Mouse (Mus musculus) lung, embryonic 14.5 days (tissue): ENCODE results near the gene Atox1. TPM values are rescaled to one million over a fixed set of nuclear protein-coding genes. Genes with fewer than 3 reads are reported as not detected.
A peak's percentile ranks its signal among the peaks of the same experiment; 100 is the strongest.

Experiments used
- ATAC-seq: fragments of 200-750 bp; cut with Nextera tagmentation; 2 replicates; pipeline ENCODE4 v1.8.0; 2017; ENCODE audit warnings: mild to moderate bottlenecking, moderate TSS enrichment, moderate library complexity; ENCODE audit not compliant: insufficient read depth
- DNase-seq: peaks from one replicate; pipeline ENCODE4 v3.0.0-alpha.2; 2015
- H3K27ac ChIP-seq: fragments of 300-500 bp; sonication (generic); 2 replicates; pipeline ENCODE4 v1.5.1; 2014; ENCODE audit warnings: low read depth, mild to moderate bottlenecking, moderate library complexity
- H3K27me3 ChIP-seq: fragments of 300-500 bp; sonication (generic); 2 replicates; pipeline ENCODE4 v1.6.1; 2014; ENCODE audit warnings: low read length, control low read depth; ENCODE audit not compliant: insufficient read depth
- H3K36me3 ChIP-seq: fragments of 300-500 bp; sonication (generic); 2 replicates; pipeline ENCODE4 v1.6.1; 2014; ENCODE audit warnings: control low read depth; ENCODE audit not compliant: insufficient read depth
- H3K4me1 ChIP-seq: fragments of 300-500 bp; sonication (generic); 2 replicates; pipeline ENCODE4 v1.6.1; 2014; ENCODE audit warnings: antibody characterized with exemption, control low read depth; ENCODE audit not compliant: insufficient read depth
- H3K4me2 ChIP-seq: fragments of 300-500 bp; sonication (generic); 2 replicates; pipeline ENCODE4 v1.6.1; 2014; ENCODE audit warnings: mild to moderate bottlenecking
- H3K4me3 ChIP-seq: fragments of 300-500 bp; sonication (generic); 2 replicates; pipeline ENCODE4 v1.5.1; 2014; ENCODE audit warnings: low read depth, low read length
- H3K9ac ChIP-seq: fragments of 300-500 bp; sonication (generic); 2 replicates; pipeline ENCODE4 v1.6.1; 2014
- H3K9me3 ChIP-seq: fragments of 300-500 bp; sonication (generic); 2 replicates; pipeline ENCODE4 v1.6.1; 2016; ENCODE audit warnings: low read depth, low read length, control low read depth
- CTCF ChIP-seq: IDR thresholded peaks from 2 replicates; pipeline ENCODE4 v1.5.1; 2016; ENCODE audit warnings: antibody characterized with exemption, low read depth
- WGBS: fragments of 180-500 bp; shearing (Covaris S2); extraction: QIAGEN DNeasy Blood & Tissue Kit; methylation state at CpG from one replicate; pipeline ENCODE4 v1.1.7; 2014; 5-methylcytosine and 5-hydroxymethylcytosine counted together
- polyA plus RNA-seq: library from polyadenylated mRNA; unstranded; fragments of >200 nt; fragmentation: Nextera tagmentation; extraction: Ambion mirVana; gene quantifications from 2 replicates; pipeline ENCODE4 v1.2.1, GENCODE M21; 2014

Atox1 gene
- polyA plus RNA-seq, 1 experiment from 2014 or later, result 506 TPM

GRCm38 (mm10) chr11:55468012-55468411 lies 7.0 kb upstream of the Atox1 start:
- Histone ChIP-seq H3K9me3 (no peaks in the 10 kb centered on the region), H3K36me3 (peaks cover 17% of the 10 kb centered on the region; the same call in 1 of the 2 replicates), H3K27me3 (no peaks in the 10 kb centered on the region), H3K4me3 (peak overlapping the region; percentile 100), H3K27ac (peak overlapping the region; percentile 93), H3K4me1 (0 out of 2 replicates have a peak, but pooled peaks cover 5% of the 10 kb centered on the region), H3K9ac (peak overlapping the region; percentile 63), H3K4me2 (peak overlapping the region; percentile 81)
- no peak for TF ChIP-seq CTCF
- 72% methylated on average over 10 of the region's 10 CpGs for WGBS
- peak; percentile 14 for DNase-seq
- ATAC-seq, result no peak

- H3K9me3 ChIP-seq, result no peaks in the 10 kb centered on the region
- H3K27me3 ChIP-seq, result no peaks in the 10 kb centered on the region
- 76% methylated on average over 3 of the region's 3 CpGs for WGBS
- H3K4me2 ChIP-seq, result no peak overlapping the region
- ATAC-seq (no peak), DNase-seq (no peak)
- H3K4me1 ChIP-seq, result 0 out of 2 replicates have a peak, but pooled peaks cover 8% of the 10 kb centered on the region
- H3K27ac ChIP-seq, result no peak overlapping the region
- H3K36me3 ChIP-seq, result no peaks in the 10 kb centered on the region
- TF ChIP-seq CTCF, result no peak
- H3K9ac ChIP-seq, result no peak overlapping the region
- no peak overlapping the region for H3K4me3 ChIP-seq
Observed at GRCm38 (mm10) chr11:55465177-55465576, 4.1 kb upstream of the Atox1 start.

GRCm38 (mm10) chr11:55464707-55465106 lies 3.7 kb upstream of the Atox1 start:
- H3K4me1 ChIP-seq, result peaks cover 10% of the 10 kb centered on the region; the same call in 1 of the 2 replicates
- no peak overlapping the region for H3K27ac ChIP-seq
- no peaks in the 10 kb centered on the region for H3K36me3 ChIP-seq
- DNase-seq (no peak), ATAC-seq (no peak)
- no peaks in the 10 kb centered on the region for H3K27me3 ChIP-seq
- H3K9ac ChIP-seq, result no peak overlapping the region
- H3K9me3 ChIP-seq, result no peaks in the 10 kb centered on the region
- no peak overlapping the region for H3K4me2 ChIP-seq
- 79% methylated on average over 10 of the region's 10 CpGs for WGBS
- no peak overlapping the region for H3K4me3 ChIP-seq
- no peak for TF ChIP-seq CTCF

GRCm38 (mm10) chr11:55462149-55462548 lies 1.1 kb upstream of the Atox1 start:
- Histone ChIP-seq H3K27ac (no peak overlapping the region), H3K4me1 (peaks cover 5% of the 10 kb centered on the region; the same call in 1 of the 2 replicates), H3K9ac (no peak overlapping the region), H3K4me2 (no peak overlapping the region), H3K36me3 (no peaks in the 10 kb centered on the region), H3K27me3 (no peaks in the 10 kb centered on the region), H3K9me3 (no peaks in the 10 kb centered on the region), H3K4me3 (no peak overlapping the region)
- WGBS, result 93% methylated on average over 9 of the region's 9 CpGs
- no peak for TF ChIP-seq CTCF
- ATAC-seq, result no peak
- DNase-seq, result no peak

GRCm38 (mm10) chr11:55460559-55461018 lies 450 bp downstream of the Atox1 start:
- H3K9me3 ChIP-seq, result no peaks in the 10 kb centered on the region
- TF ChIP-seq CTCF, result peak; percentile 49
- H3K9ac ChIP-seq, result peak overlapping the region; percentile 66
- peak overlapping the region; percentile 76 for H3K4me3 ChIP-seq
- H3K27me3 ChIP-seq, result no peaks in the 10 kb centered on the region
- 1% methylated on average over 17 of the region's 17 CpGs for WGBS
- peaks cover 5% of the 10 kb centered on the region; the same call in 1 of the 2 replicates for H3K4me1 ChIP-seq
- DNase-seq (peak; percentile 45), ATAC-seq (peak; percentile 72)
- H3K36me3 ChIP-seq, result no peaks in the 10 kb centered on the region
- peak overlapping the region; percentile 91 for H3K4me2 ChIP-seq
- H3K27ac ChIP-seq, result peak overlapping the region; percentile 81

- WGBS, result 16% methylated on average over 3 of the region's 3 CpGs
- peak overlapping the region; percentile 81 for H3K27ac ChIP-seq
Observed at GRCm38 (mm10) chr11:55459850-55460558, 1.0 kb downstream of the Atox1 start.

GRCm38 (mm10) chr11:55458501-55458900 lies 2.5 kb downstream of the Atox1 start:
- Histone ChIP-seq H3K9ac (no peak overlapping the region), H3K27me3 (no peaks in the 10 kb centered on the region), H3K36me3 (no peaks in the 10 kb centered on the region), H3K4me1 (peaks cover 5% of the 10 kb centered on the region; the same call in 1 of the 2 replicates), H3K9me3 (no peaks in the 10 kb centered on the region), H3K4me3 (no peak overlapping the region), H3K4me2 (no peak overlapping the region), H3K27ac (no peak overlapping the region)
- 39% methylated on average over 4 of the region's 4 CpGs for WGBS
- no peak for DNase-seq
- TF ChIP-seq CTCF, result no peak
- no peak for ATAC-seq

More at GRCm38 (mm10) chr11:55459850-55460558, 1.0 kb downstream of the Atox1 start:
- H3K9me3 ChIP-seq, result no peaks in the 10 kb centered on the region
- no peak for ATAC-seq
- H3K36me3 ChIP-seq, result no peaks in the 10 kb centered on the region
- H3K4me1 ChIP-seq, result peaks cover 5% of the 10 kb centered on the region; the same call in 1 of the 2 replicates
- TF ChIP-seq CTCF, result no peak
- peak overlapping the region; percentile 76 for H3K4me3 ChIP-seq
- no peaks in the 10 kb centered on the region for H3K27me3 ChIP-seq
- DNase-seq, result peak; percentile 60
- peak overlapping the region; percentile 66 for H3K9ac ChIP-seq
- H3K4me2 ChIP-seq, result peak overlapping the region; percentile 91
